Mouse (Mus musculus): ENCODE measurements around the gene 4931406C07Rik.

DNA sequence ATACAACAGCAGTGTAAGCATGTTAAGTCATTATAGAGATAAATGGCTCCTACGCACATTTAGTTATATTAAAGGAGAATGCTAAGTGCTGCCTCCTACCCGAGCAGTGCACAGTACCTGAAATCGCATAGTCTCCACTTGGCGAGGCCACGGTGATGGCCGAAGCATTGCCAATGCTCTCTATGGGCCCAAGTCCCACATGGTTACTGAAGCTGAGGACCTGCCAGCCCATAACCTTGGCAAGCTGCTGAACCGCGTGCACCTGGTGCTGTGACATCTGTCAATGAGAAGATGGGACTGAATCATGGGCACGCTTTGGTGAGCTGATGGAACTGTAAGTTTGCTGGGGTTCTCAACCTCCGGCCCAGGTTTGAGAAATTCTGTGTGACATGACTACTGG, 42.8 kb downstream of the 4931406C07Rik start:
- TF ChIP-seq CHD2 (IDR thresholded peaks at IDR 0.05; ENCODE audit: low read depth, low read length) (no peak), MAFK (IDR thresholded peaks at IDR 0.05; ENCODE audit: insufficient read depth, low read depth, low read length) (no peak)

All from ES-E14 (cell line).